Mouse (Mus musculus) lung, postnatal 0 days (tissue): ENCODE data around the gene Trpc5. TPM values are rescaled to one million over a fixed set of nuclear protein-coding genes. Genes with fewer than 3 reads are reported as not detected.

ENCODE experiments used
- ATAC-seq: fragments of 200-750 bp; cut with Nextera tagmentation; 2 replicates; pipeline ENCODE4 v1.8.0; 2017; ENCODE audit warnings: moderate library complexity
- DNase-seq: peaks from one replicate; pipeline ENCODE4 v3.0.0-alpha.2; 2016; ENCODE audit warnings: low spot score
- H3K27ac ChIP-seq: fragments of 300-500 bp; sonication (generic); 2 replicates; pipeline ENCODE4 v1.5.1; 2014; ENCODE audit warnings: antibody characterized with exemption, mild to moderate bottlenecking, low read length, mixed read lengths
- H3K27me3 ChIP-seq: fragments of 300-500 bp; sonication (generic); replicated peaks from 2 replicates; pipeline ENCODE4 v1.6.1; 2014; ENCODE audit warnings: low read length, mixed read lengths; ENCODE audit not compliant: insufficient read depth
- H3K36me3 ChIP-seq: fragments of 300-500 bp; sonication (generic); 2 replicates; pipeline ENCODE4 v1.6.1; 2014; ENCODE audit warnings: low read length, mixed read lengths; ENCODE audit not compliant: insufficient read depth
- H3K4me1 ChIP-seq: fragments of 300-500 bp; sonication (generic); 2 replicates; pipeline ENCODE4 v1.6.1; 2014; ENCODE audit warnings: antibody characterized with exemption, low read depth, low read length, mixed read lengths; ENCODE audit not compliant: insufficient read depth
- H3K4me2 ChIP-seq: fragments of 300-500 bp; sonication (generic); replicated peaks from 2 replicates; pipeline ENCODE4 v1.6.1; 2014; ENCODE audit warnings: low read depth, mild to moderate bottlenecking, low read length, moderate library complexity, mixed read lengths
- H3K4me3 ChIP-seq: fragments of 300-500 bp; sonication (generic); 2 replicates; pipeline ENCODE4 v1.5.1; 2014; ENCODE audit warnings: low read depth, low read length
- H3K9ac ChIP-seq: fragments of 300-500 bp; sonication (generic); replicated peaks from 2 replicates; pipeline ENCODE4 v1.6.1; 2014; ENCODE audit warnings: low read depth, mild to moderate bottlenecking
- H3K9me3 ChIP-seq: fragments of 300-500 bp; sonication (generic); 2 replicates; pipeline ENCODE4 v1.6.1; 2016; ENCODE audit warnings: low read length, mixed read lengths
- CTCF ChIP-seq: IDR thresholded peaks from 2 replicates; pipeline ENCODE4 v1.5.1; 2016; ENCODE audit warnings: antibody characterized with exemption, mild to moderate bottlenecking
- EP300 ChIP-seq: IDR thresholded peaks from 2 replicates; pipeline ENCODE4 v1.6.1; 2016; ENCODE audit warnings: antibody characterized with exemption, mild to moderate bottlenecking, control low read depth
- WGBS: fragments of 180-500 bp; shearing (Covaris S2); extraction: QIAGEN DNeasy Blood & Tissue Kit; methylation state at CpG from one replicate; pipeline ENCODE4 v1.1.7; 2014; 5-methylcytosine and 5-hydroxymethylcytosine counted together
- polyA plus RNA-seq: library from polyadenylated mRNA; unstranded; fragments of >200 nt; fragmentation: Nextera tagmentation; extraction: Ambion mirVana; gene quantifications from 2 replicates; pipeline ENCODE4 v1.2.1, GENCODE M21; 2015

Gene Trpc5
- polyA plus RNA-seq, 1 experiment from 2014 or later, result not detected

DNA sequence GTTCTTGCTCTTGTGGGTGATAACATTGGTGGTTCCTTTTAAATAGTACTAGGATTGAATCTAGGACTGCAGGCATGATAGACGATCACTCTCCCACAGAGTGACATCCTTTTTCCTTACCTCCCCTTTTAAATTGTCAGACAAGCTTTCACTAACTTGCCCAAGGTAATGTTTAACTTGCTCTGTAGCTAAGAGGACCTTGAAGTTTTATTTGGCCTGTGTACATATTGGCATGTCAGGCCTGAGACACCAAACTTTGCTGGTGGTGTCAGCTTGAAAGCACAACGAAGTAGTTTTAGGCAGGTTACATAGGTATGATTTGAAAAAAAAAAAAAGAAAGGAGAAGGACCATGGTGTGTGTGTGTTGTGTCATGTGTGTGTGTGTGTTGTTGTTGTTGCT lies 35.8 kb downstream of the Trpc5 start:
- no peaks in the 10 kb centered on the region for H3K9me3 ChIP-seq
- ATAC-seq (no peak), DNase-seq (no peak)
- no peak overlapping the region for H3K9ac ChIP-seq
- H3K27ac ChIP-seq, result no peak overlapping the region
- H3K27me3 ChIP-seq, result no peaks in the 10 kb centered on the region
- 45% methylated on average over 2 of the region's 2 CpGs for WGBS
- no peaks in the 10 kb centered on the region for H3K36me3 ChIP-seq
- TF ChIP-seq CTCF (no peak), EP300 (no peak)
- H3K4me1 ChIP-seq, result no peaks in the 10 kb centered on the region
- H3K4me2 ChIP-seq, result no peak overlapping the region
- no peak overlapping the region for H3K4me3 ChIP-seq

DNA sequence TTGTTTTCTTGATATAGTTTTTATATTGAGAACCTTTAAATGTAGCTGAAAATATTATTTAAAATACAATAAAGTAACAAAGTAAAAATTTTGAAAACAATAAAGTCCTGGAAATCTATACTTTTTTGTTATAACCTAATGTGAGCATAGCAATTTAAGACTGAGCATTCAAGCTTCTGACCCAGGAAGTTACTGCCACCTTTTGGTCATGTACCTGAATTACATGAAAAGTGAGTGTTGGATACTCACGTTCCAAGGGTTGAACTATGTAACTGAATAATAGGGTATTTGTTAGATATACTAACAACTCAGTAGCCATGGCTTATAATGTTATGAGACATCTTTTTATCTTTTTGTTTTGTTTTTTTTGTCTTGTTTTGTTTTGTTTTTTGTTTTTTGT lies 42.6 kb downstream of the Trpc5 start:
- H3K4me2 ChIP-seq, result no peak overlapping the region
- H3K36me3 ChIP-seq, result no peaks in the 10 kb centered on the region
- no peak for ATAC-seq
- no peaks in the 10 kb centered on the region for H3K4me1 ChIP-seq
- H3K9ac ChIP-seq, result no peak overlapping the region
- H3K27me3 ChIP-seq, result no peaks in the 10 kb centered on the region
- H3K27ac ChIP-seq, result no peak overlapping the region
- WGBS, result 29% methylated on average over 1 of the region's 1 CpGs
- DNase-seq, result peak; percentile 7
- peak; percentile 40 for TF ChIP-seq CTCF
- no peak for TF ChIP-seq EP300
- no peaks in the 10 kb centered on the region for H3K9me3 ChIP-seq
- no peak overlapping the region for H3K4me3 ChIP-seq

DNA sequence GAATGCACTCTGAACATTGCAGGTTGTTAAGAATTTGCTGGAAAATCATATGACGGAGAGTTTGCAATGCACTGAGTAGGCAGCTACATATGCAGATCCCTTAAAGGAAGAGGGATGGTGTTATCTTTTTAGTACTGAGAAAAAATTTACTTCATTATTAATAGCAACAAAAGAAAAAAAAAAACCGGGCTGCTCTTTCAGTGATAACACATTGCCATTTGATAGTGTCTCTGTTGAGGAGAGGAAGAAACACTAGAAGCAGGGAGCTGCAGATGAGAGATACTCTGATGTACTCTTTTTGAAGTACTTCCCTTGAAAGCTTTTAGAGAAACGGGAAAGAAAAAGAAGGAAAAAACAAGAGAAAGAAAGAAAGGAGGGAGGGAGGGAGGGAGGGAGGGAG lies 43.2 kb downstream of the Trpc5 start:
- H3K27ac ChIP-seq, result no peak overlapping the region
- H3K4me2 ChIP-seq, result no peak overlapping the region
- H3K36me3 ChIP-seq, result no peaks in the 10 kb centered on the region
- no peak for TF ChIP-seq CTCF
- no peak for TF ChIP-seq EP300
- 40% methylated on average over 3 of the region's 3 CpGs for WGBS
- DNase-seq, result no peak
- H3K4me1 ChIP-seq, result no peaks in the 10 kb centered on the region
- no peak for ATAC-seq
- H3K9ac ChIP-seq, result no peak overlapping the region
- H3K9me3 ChIP-seq, result no peaks in the 10 kb centered on the region
- H3K27me3 ChIP-seq, result no peaks in the 10 kb centered on the region
- no peak overlapping the region for H3K4me3 ChIP-seq

DNA sequence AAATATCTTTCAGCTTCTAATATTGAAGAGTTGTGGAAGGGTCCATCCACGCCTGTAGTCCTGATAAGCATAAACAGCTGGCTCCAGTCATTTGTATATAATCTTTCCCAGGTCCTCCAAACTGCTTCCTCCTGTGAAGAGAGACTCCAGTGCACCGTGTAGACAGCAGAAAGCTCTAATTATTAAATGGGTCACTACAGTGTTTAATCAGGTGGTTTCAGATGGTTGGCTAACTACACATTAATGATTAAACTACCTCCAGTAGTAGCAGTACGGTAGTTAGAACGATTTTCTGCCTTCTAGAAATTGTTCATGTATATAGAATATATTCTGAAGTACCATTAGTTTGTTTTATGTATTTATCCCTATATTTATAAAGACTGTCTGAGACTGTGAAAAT lies 75.2 kb downstream of the Trpc5 start:
- H3K27me3 ChIP-seq, result no peaks in the 10 kb centered on the region
- H3K4me3 ChIP-seq, result no peak overlapping the region
- ATAC-seq, result no peak
- no peak overlapping the region for H3K9ac ChIP-seq
- DNase-seq, result no peak
- no peaks in the 10 kb centered on the region for H3K4me1 ChIP-seq
- H3K36me3 ChIP-seq, result no peaks in the 10 kb centered on the region
- H3K9me3 ChIP-seq, result no peaks in the 10 kb centered on the region
- WGBS, result 39% methylated on average over 4 of the region's 4 CpGs
- H3K27ac ChIP-seq, result no peak overlapping the region
- no peak overlapping the region for H3K4me2 ChIP-seq
- TF ChIP-seq CTCF, result no peak
- no peak for TF ChIP-seq EP300

DNA sequence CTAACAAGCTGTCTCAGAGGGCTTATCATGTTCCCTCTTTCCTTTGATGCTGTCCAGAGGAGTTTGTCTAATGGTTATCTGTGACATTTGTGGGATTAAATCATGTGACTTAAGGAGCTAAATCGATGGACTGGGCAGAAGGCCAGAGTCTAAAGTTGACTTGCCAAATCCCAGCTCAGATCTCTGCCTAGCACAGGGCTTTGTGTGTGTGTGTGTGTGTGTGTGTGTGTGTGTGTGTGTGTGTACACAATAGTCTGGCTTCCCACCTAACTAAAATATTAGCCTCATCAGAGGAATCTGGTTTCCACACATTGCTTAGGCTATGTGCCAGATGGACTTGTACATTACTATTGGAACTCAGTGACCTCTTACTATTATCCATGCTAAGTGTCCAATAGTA lies 151.5 kb downstream of the Trpc5 start:
- no peak overlapping the region for H3K27ac ChIP-seq
- DNase-seq (no peak), ATAC-seq (no peak)
- H3K4me2 ChIP-seq, result no peak overlapping the region
- WGBS, result 38% methylated on average over 1 of the region's 1 CpGs
- H3K27me3 ChIP-seq, result no peaks in the 10 kb centered on the region
- TF ChIP-seq EP300 (no peak), CTCF (no peak)
- H3K4me3 ChIP-seq, result no peak overlapping the region
- H3K9ac ChIP-seq, result no peak overlapping the region
- no peaks in the 10 kb centered on the region for H3K9me3 ChIP-seq
- H3K36me3 ChIP-seq, result no peaks in the 10 kb centered on the region
- H3K4me1 ChIP-seq, result no peaks in the 10 kb centered on the region

DNA sequence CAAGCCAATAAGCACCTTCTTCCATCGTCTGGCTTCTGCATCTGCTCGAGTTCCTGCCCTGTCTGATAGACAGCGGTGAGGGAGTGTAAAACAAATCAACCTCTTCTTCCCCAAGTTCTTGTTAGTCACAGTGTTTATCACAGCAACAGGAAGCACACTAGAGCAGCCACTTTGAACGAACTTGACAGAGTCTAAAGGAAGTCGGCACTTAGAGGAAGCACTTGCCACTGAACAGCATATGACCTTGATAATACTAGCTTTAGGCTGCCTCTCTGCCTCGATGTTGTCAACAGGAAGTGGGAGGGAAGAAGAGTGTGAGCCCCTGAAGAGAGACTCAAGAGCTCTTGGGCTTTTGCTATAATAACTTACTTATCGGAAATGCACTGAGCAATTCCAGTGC lies 161.9 kb downstream of the Trpc5 start:
- ATAC-seq (no peak), DNase-seq (peak; percentile 17)
- no peak overlapping the region for H3K9ac ChIP-seq
- TF ChIP-seq CTCF, result no peak
- TF ChIP-seq EP300, result no peak
- no peak overlapping the region for H3K4me2 ChIP-seq
- H3K4me1 ChIP-seq, result no peaks in the 10 kb centered on the region
- WGBS, result 42% methylated on average over 7 of the region's 7 CpGs
- H3K36me3 ChIP-seq, result no peaks in the 10 kb centered on the region
- no peaks in the 10 kb centered on the region for H3K27me3 ChIP-seq
- H3K27ac ChIP-seq, result no peak overlapping the region
- no peak overlapping the region for H3K4me3 ChIP-seq
- no peaks in the 10 kb centered on the region for H3K9me3 ChIP-seq

DNA sequence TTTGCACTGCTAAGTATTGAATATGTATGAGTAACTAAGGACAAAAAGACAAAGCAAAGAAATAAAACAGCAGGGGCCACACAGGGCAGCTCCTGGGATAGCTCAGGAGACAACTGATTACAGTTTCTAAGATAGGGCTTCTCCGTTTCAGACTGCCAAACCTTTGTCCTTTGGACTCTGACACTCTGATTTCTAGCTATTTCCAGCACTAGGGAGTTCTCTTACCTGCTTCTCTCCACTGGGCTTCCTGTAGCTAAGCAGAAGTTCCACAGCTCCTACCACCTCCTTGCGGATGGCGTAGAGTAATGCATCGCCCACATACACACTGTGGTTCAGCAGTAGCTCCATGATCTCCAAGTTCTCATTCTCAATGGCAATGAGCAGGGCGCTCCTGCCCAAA lies 164.7 kb downstream of the Trpc5 start:
- no peaks in the 10 kb centered on the region for H3K27me3 ChIP-seq
- no peak for DNase-seq
- TF ChIP-seq EP300 (no peak), CTCF (no peak)

More for the DNA sequence above, 164.7 kb downstream of the Trpc5 start:
- H3K4me3 ChIP-seq, result no peak overlapping the region
- H3K9ac ChIP-seq, result no peak overlapping the region
- no peak for ATAC-seq
- H3K4me1 ChIP-seq, result no peaks in the 10 kb centered on the region
- H3K4me2 ChIP-seq, result no peak overlapping the region
- no peak overlapping the region for H3K27ac ChIP-seq
- H3K36me3 ChIP-seq, result no peaks in the 10 kb centered on the region
- no peaks in the 10 kb centered on the region for H3K9me3 ChIP-seq
- 76% methylated on average over 5 of the region's 5 CpGs for WGBS
